Mouse (Mus musculus) C2C12 (cell line): ENCODE results near the gene Mrpl21. TPM values are rescaled to one million over a fixed set of nuclear protein-coding genes. Genes with fewer than 3 reads are reported as not detected.

Experiments used
- H3K27me3 ChIP-seq: one replicate; pipeline ENCODE4 v1.6.1; 2011; ENCODE audit not compliant: control insufficient read depth, insufficient read depth, insufficient read length
- H3K36me3 ChIP-seq: one replicate; pipeline ENCODE4 v1.6.1; 2011; ENCODE audit not compliant: control insufficient read depth, insufficient read depth
- H3K4me3 ChIP-seq: one replicate; pipeline ENCODE4 v1.5.1; 2011; ENCODE audit warnings: mild to moderate bottlenecking, control low read depth; ENCODE audit not compliant: poor library complexity, insufficient read depth, severe bottlenecking
- H3K79me2 ChIP-seq: one replicate; pipeline ENCODE4 v1.6.1; 2011; ENCODE audit not compliant: control insufficient read depth, insufficient read depth
- H3K79me3 ChIP-seq: one replicate; pipeline ENCODE4 v1.6.1; 2011; ENCODE audit warnings: low read depth, control low read depth
- H3ac ChIP-seq: one replicate; pipeline ENCODE3; 2011; ENCODE audit warnings: low read depth; ENCODE audit not compliant: control insufficient read depth, insufficient read length
- CEBPB ChIP-seq: IDR thresholded peaks from one replicate; pipeline ENCODE4 v1.6.1; 2011; ENCODE audit warnings: low read depth, mild to moderate bottlenecking, control low read depth, moderate library complexity
- CTCF ChIP-seq: IDR thresholded peaks from one replicate; pipeline ENCODE4 v1.5.1; 2011; ENCODE audit not compliant: control insufficient read depth, insufficient read depth, insufficient read length
- FOSL1 ChIP-seq: IDR thresholded peaks from one replicate; pipeline ENCODE4 v1.8.0; 2011; ENCODE audit warnings: mild to moderate bottlenecking, low read length; ENCODE audit not compliant: poor library complexity, insufficient read depth, severe bottlenecking
- MAX ChIP-seq: IDR thresholded peaks from one replicate; pipeline ENCODE4 v1.6.1; 2011; ENCODE audit warnings: mild to moderate bottlenecking, control low read depth
- MYOD1 ChIP-seq: IDR thresholded peaks from one replicate; pipeline ENCODE4 v1.6.1; 2011; ENCODE audit warnings: low read depth; ENCODE audit not compliant: control insufficient read depth, insufficient read length
- MYOG ChIP-seq: IDR thresholded peaks from one replicate; pipeline ENCODE4 v1.6.1; 2011; ENCODE audit not compliant: control insufficient read depth, insufficient read length; ENCODE audit errors: extremely low read depth
- USF1 ChIP-seq: IDR thresholded peaks from one replicate; pipeline ENCODE4 v1.6.1; 2011; ENCODE audit warnings: low read depth, mild to moderate bottlenecking, control low read depth, moderate library complexity
- long read RNA-seq, 2 experiments: library from polyadenylated mRNA; unstranded; transcript quantifications; one replicate each; pipeline ENCODE4 v2.0.0; 2019 to 2020
- polyA plus RNA-seq: library from polyadenylated mRNA; unstranded; fragments of >200 nt; fragmentation: generic; extraction: Trizol; gene quantifications from one replicate; pipeline ENCODE4 v1.2.1, GENCODE M21; 2012; ENCODE audit warnings: missing spikeins

Gene Mrpl21
- 86.3 TPM for polyA plus RNA-seq
- long read RNA-seq, experiment 1, transcript Mrpl21-201 (7 exons, 802 nt) = major isoform, 36 of 80 reads
- long read RNA-seq, experiment 1, transcript Mrpl21-203 (6 exons, 674 nt) = major isoform, 36 of 80 reads
- long read RNA-seq, experiment 1, partial matches to known transcripts = 2 of 80 reads
- long read RNA-seq, experiment 1, other reads (novel, unspliced or antisense) = 4 of 80 reads
- long read RNA-seq, experiment 2, transcript Mrpl21-201 (7 exons, 802 nt) = major isoform, 7 of 10 reads
- long read RNA-seq, experiment 2, partial matches to known transcripts = 0 of 10 reads
- long read RNA-seq, experiment 2, other reads (novel, unspliced or antisense) = 1 of 10 reads

GRCm38 (mm10) chr19:3282572-3283467 is at the start of gene Mrpl21, which contains the start of gene Ighmbp2:
Mrpl21 (plus strand) TSS chr19:3282901.
Ighmbp2 (minus strand) TSS chr19:3283017.
- H3K36me3 ChIP-seq = peaks cover 30% of the 10 kb centered on the region

GRCm38 (mm10) chr19:3260016-3260415 is 22.7 kb upstream of the Mrpl21 start:
- Histone ChIP-seq H3K79me3 (no peaks in the 10 kb centered on the region), H3K27me3 (no peaks in the 10 kb centered on the region), H3K79me2 (no peaks in the 10 kb centered on the region), H3ac (no peak overlapping the region), H3K36me3 (peaks cover 24% of the 10 kb centered on the region), H3K4me3 (no peak overlapping the region)
- no peak for TF ChIP-seq MYOD1
- no peak for TF ChIP-seq USF1
- TF ChIP-seq MAX = no peak
- no peak for TF ChIP-seq FOSL1
- TF ChIP-seq MYOG = no peak
- TF ChIP-seq CTCF = no peak
- no peak for TF ChIP-seq CEBPB

More at GRCm38 (mm10) chr19:3282572-3283467, at the start of gene Mrpl21, which contains the start of gene Ighmbp2:
- Histone ChIP-seq H3K27me3 (no peaks in the 10 kb centered on the region), H3ac (peak within 1 kb of the TSS; percentile 85), H3K4me3 (peak within 1 kb of the TSS; percentile 72), H3K79me2 (peaks cover 51% of the 10 kb centered on the region), H3K79me3 (peaks cover 20% of the 10 kb centered on the region)
- TF ChIP-seq CTCF (no peak), MYOG (no peak), MAX (peak; percentile 85), USF1 (no peak)

- Histone ChIP-seq H3K36me3 (peaks cover 26% of the 10 kb centered on the region), H3K27me3 (no peaks in the 10 kb centered on the region), H3K79me3 (no peaks in the 10 kb centered on the region), H3K4me3 (no peak overlapping the region), H3ac (no peak overlapping the region), H3K79me2 (no peaks in the 10 kb centered on the region)
- no peak for TF ChIP-seq USF1
- no peak for TF ChIP-seq FOSL1
These were observed 22.1 kb upstream of the Mrpl21 start for GRCm38 (mm10) chr19:3260591-3260990.

- Histone ChIP-seq H3K79me2 (no peaks in the 10 kb centered on the region), H3K4me3 (no peak overlapping the region), H3K36me3 (peaks cover 26% of the 10 kb centered on the region)
These were observed 21.4 kb upstream of the Mrpl21 start for GRCm38 (mm10) chr19:3261336-3261735.

GRCm38 (mm10) chr19:3261764-3262525 is 20.8 kb upstream of the Mrpl21 start:
- H3K79me3 ChIP-seq = no peaks in the 10 kb centered on the region
- no peak overlapping the region for H3K4me3 ChIP-seq
- peaks cover 26% of the 10 kb centered on the region for H3K36me3 ChIP-seq
- no peak for TF ChIP-seq MYOG
- TF ChIP-seq CEBPB = no peak
- no peak for TF ChIP-seq USF1
- TF ChIP-seq MYOD1 = no peak
- TF ChIP-seq MAX = no peak
- no peak for TF ChIP-seq CTCF
- TF ChIP-seq FOSL1 = no peak
- H3K79me2 ChIP-seq = no peaks in the 10 kb centered on the region
- no peaks in the 10 kb centered on the region for H3K27me3 ChIP-seq
- no peak overlapping the region for H3ac ChIP-seq

More at GRCm38 (mm10) chr19:3261336-3261735, 21.4 kb upstream of the Mrpl21 start:
- no peak overlapping the region for H3ac ChIP-seq
- no peaks in the 10 kb centered on the region for H3K27me3 ChIP-seq
- no peak for TF ChIP-seq MAX
- TF ChIP-seq MYOD1 = no peak
- TF ChIP-seq CTCF = no peak
- TF ChIP-seq FOSL1 = no peak
- TF ChIP-seq MYOG = no peak
- TF ChIP-seq CEBPB = no peak
- no peak for TF ChIP-seq USF1
- no peaks in the 10 kb centered on the region for H3K79me3 ChIP-seq
